Mouse (Mus musculus): Measurements from ENCODE around the gene Pdzd7. TPM values are rescaled to one million over a fixed set of nuclear protein-coding genes. Genes with fewer than 3 reads are reported as not detected.
A peak's percentile ranks its signal among the peaks of the same experiment; 100 is the strongest.

The Pdzd7 gene
- total RNA-seq (2012; rRNA removed) = 0.45 and 1.5 TPM in 2 replicates

DNA sequence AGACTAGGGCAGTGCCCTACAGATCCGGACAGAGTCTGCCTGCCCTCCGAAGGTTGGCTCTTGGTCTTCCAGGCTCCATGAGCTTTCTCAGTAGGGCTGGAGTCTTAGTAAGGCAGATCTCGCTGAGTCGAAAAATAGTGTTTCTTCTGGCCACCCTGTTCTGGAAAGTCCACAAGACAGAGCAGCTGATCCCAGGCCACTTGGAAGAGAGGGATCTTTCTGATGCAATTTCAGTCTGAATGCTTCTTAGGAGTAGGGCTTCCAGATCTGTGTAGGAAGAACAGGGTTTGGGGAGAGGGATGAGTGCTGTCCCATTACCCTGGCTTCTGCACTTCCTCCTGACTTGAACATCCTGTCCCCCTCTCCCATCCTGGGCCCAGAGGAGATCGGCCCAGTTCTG lies at the start of gene Pdzd7:
Gene Pdzd7, minus strand, starts transcription at position 67 of the 400 bp plus-strand sequence.
- in situ Hi-C loops (cut with MboI; ENCODE audit: low sequenced_read_pairs in 2 of 2, unreplicated experiment in 2 of 2) = no loop called here

DNA sequence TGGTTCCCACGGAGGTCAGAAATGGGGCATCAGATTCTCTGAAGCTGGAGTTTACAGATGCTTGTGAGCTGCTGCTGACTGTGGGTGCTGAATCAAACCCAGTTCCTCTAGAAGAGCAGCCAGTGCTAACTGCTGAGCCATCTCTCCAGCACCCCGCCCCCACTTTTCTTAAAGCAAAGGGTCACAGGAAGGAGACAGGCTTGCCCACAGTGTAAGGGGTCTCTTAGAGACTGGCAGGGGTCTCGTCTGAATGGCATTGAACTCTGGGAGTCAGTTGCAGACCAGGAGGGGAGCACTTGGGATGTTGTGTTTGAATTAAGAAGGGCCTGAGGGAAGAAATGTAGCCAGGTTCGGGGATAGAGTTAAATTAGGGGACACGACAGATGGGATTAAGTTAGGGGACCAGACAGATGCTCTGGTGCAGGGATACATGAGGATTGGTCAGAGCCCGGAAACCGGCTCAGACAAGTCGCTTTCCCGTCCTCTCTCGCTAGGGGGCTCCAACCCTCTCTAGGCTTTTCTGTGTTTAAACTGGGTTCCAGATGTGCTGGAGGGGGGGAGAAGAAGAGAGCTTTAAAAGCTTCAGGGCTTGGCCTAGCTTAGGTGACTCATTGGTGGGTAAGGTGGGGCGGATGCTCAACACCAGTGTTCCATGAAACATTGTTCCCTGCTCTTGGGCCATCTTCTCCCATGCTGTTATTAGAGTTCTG lies 36.5 kb upstream of the Pdzd7 start:
- TF ChIP-seq MAFK (IDR thresholded peaks at IDR 0.05; ENCODE audit: insufficient read depth, low read depth, low read length) = no peak
- no peak for TF ChIP-seq CHD2 (IDR thresholded peaks at IDR 0.05; ENCODE audit: low read depth, low read length)
- no peak for TF ChIP-seq HCFC1 (IDR thresholded peaks at IDR 0.05; ENCODE audit: borderline replicate concordance, insufficient read depth, low read length)
- TF ChIP-seq ZNF384 (IDR thresholded peaks at IDR 0.05; ENCODE audit: low read depth, low read length) = no peak
- no peak for TF ChIP-seq ZC3H11A (IDR thresholded peaks at IDR 0.05; ENCODE audit: borderline replicate concordance, low read depth, low read length)
- no peaks in the 10 kb centered on the region for H3K9me3 ChIP-seq (ENCODE audit: control insufficient read depth, insufficient read depth, low read depth, low read length)
- no peak for DNase-seq (ENCODE audit: low read depth, low spot score)
- H3K27ac ChIP-seq (ENCODE audit: insufficient read depth, low read depth, low read length, poor library complexity, severe bottlenecking) = no peak overlapping the region
- no peak overlapping the region for H3K9ac ChIP-seq (ENCODE audit: insufficient read depth, low read depth, low read length, poor library complexity, severe bottlenecking)
- in situ Hi-C loops (cut with MboI; ENCODE audit: low sequenced_read_pairs in 2 of 2, unreplicated experiment in 2 of 2) = no loop called here
- H3K4me3 ChIP-seq (ENCODE audit: insufficient read depth in 1 of 2, low read depth in 1 of 2, low read length in 2 of 2, poor library complexity in 1 of 2, severe bottlenecking in 1 of 2) = no peak overlapping the region
- no peaks in the 10 kb centered on the region for H3K36me3 ChIP-seq (ENCODE audit: control insufficient read depth, insufficient read depth, low read length, poor library complexity, severe bottlenecking)
- H3K4me1 ChIP-seq (ENCODE audit: control insufficient read depth in 2 of 2, insufficient read depth in 2 of 2, low read length in 2 of 2, poor library complexity in 1 of 2) = peaks cover 5% of the 10 kb centered on the region in 2 experiments

More for the DNA sequence above, at the start of gene Pdzd7:
- Histone ChIP-seq H3K36me3 (ENCODE audit: control insufficient read depth, insufficient read depth, low read length, poor library complexity, severe bottlenecking) (no peaks in the 10 kb centered on the region), H3K4me1 (ENCODE audit: control insufficient read depth in 2 of 2, insufficient read depth in 2 of 2, low read length in 2 of 2, poor library complexity in 1 of 2) (peaks cover 0 to 17% of the 10 kb centered on the region in 2 experiments; a peak in 1 of 4 replicates), H3K27ac (ENCODE audit: insufficient read depth, low read depth, low read length, poor library complexity, severe bottlenecking) (no peak within 1 kb of the TSS), H3K9ac (ENCODE audit: insufficient read depth, low read depth, low read length, poor library complexity, severe bottlenecking) (no peak within 1 kb of the TSS), H3K4me3 (ENCODE audit: insufficient read depth in 1 of 2, low read depth in 1 of 2, low read length in 2 of 2, poor library complexity in 1 of 2, severe bottlenecking in 1 of 2) (peak within 1 kb of the TSS in 1 of 2 experiments; percentile 55; a peak in 1 of 4 replicates), H3K9me3 (ENCODE audit: control insufficient read depth, insufficient read depth, low read depth, low read length) (no peaks in the 10 kb centered on the region)
- TF ChIP-seq HCFC1 (IDR thresholded peaks at IDR 0.05; ENCODE audit: borderline replicate concordance, insufficient read depth, low read length) = no peak
- no peak for TF ChIP-seq ZC3H11A (IDR thresholded peaks at IDR 0.05; ENCODE audit: borderline replicate concordance, low read depth, low read length)
- no peak for TF ChIP-seq CHD2 (IDR thresholded peaks at IDR 0.05; ENCODE audit: low read depth, low read length)
- no peak for TF ChIP-seq ZNF384 (IDR thresholded peaks at IDR 0.05; ENCODE audit: low read depth, low read length)
- TF ChIP-seq MAFK (IDR thresholded peaks at IDR 0.05; ENCODE audit: insufficient read depth, low read depth, low read length) = no peak
- no peak for DNase-seq (ENCODE audit: low read depth, low spot score)

DNA sequence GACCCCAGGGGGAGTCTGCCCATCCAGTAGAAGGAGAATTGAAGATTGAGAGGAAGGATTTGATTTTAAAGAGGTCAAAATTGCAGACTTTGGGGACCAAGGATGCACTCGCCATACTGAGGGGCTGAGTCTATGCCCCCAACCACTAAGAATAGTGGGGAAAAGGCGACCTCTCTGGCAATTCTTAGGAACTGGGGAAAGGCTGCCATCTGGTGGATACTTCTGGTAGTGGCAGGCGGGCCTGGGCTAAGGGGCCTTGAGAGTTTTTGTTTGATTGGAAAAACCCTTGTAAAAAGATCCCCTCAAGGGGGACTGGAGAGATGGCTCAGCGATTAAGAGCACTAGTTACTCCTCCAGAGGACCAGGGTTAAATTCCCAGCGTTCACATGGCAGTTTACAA lies 35.8 kb upstream of the Pdzd7 start:
- Histone ChIP-seq H3K4me1 (ENCODE audit: control insufficient read depth in 2 of 2, insufficient read depth in 2 of 2, low read length in 2 of 2, poor library complexity in 1 of 2) (peaks cover 5 to 7% of the 10 kb centered on the region in 2 experiments), H3K36me3 (ENCODE audit: control insufficient read depth, insufficient read depth, low read length, poor library complexity, severe bottlenecking) (no peaks in the 10 kb centered on the region), H3K4me3 (ENCODE audit: insufficient read depth in 1 of 2, low read depth in 1 of 2, low read length in 2 of 2, poor library complexity in 1 of 2, severe bottlenecking in 1 of 2) (peak overlapping the region in 1 of 2 experiments; percentile 52; a peak in 2 of 4 replicates), H3K9ac (ENCODE audit: insufficient read depth, low read depth, low read length, poor library complexity, severe bottlenecking) (no peak overlapping the region), H3K27ac (ENCODE audit: insufficient read depth, low read depth, low read length, poor library complexity, severe bottlenecking) (no peak overlapping the region), H3K9me3 (ENCODE audit: control insufficient read depth, insufficient read depth, low read depth, low read length) (no peaks in the 10 kb centered on the region)
- peak; percentile 77 for DNase-seq (ENCODE audit: low read depth, low spot score)
- TF ChIP-seq MAFK (IDR thresholded peaks at IDR 0.05; ENCODE audit: insufficient read depth, low read depth, low read length) (no peak), HCFC1 (IDR thresholded peaks at IDR 0.05; ENCODE audit: borderline replicate concordance, insufficient read depth, low read length) (no peak), ZNF384 (IDR thresholded peaks at IDR 0.05; ENCODE audit: low read depth, low read length) (no peak), CHD2 (IDR thresholded peaks at IDR 0.05; ENCODE audit: low read depth, low read length) (no peak), ZC3H11A (IDR thresholded peaks at IDR 0.05; ENCODE audit: borderline replicate concordance, low read depth, low read length) (peak; percentile 55; the same call in 1 of the 2 replicates)
- in situ Hi-C loops (cut with MboI; ENCODE audit: low sequenced_read_pairs in 2 of 2, unreplicated experiment in 2 of 2) = no loop called here

DNA sequence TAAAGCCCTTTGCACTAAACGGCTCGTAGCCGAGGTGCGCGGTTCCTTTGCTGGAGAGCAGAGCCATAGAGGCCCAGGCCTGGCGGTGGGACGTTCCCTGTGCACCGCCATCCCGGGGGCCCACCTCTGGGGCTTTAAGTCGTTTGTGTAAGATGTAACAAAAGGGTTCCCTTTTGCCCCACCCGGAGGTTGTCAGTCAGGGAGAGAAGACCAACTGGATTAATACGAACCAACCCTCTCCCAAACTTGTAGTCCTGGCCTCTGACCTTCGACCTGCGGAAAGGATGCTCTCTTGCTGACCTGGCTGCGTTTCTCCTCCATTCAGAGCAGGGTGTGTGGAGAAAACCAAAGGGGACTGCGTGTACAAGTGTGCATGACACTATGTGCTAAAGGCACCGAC lies 35.2 kb upstream of the Pdzd7 start:
- Histone ChIP-seq H3K9me3 (ENCODE audit: control insufficient read depth, insufficient read depth, low read depth, low read length) (no peaks in the 10 kb centered on the region), H3K36me3 (ENCODE audit: control insufficient read depth, insufficient read depth, low read length, poor library complexity, severe bottlenecking) (no peaks in the 10 kb centered on the region), H3K27ac (ENCODE audit: insufficient read depth, low read depth, low read length, poor library complexity, severe bottlenecking) (no peak overlapping the region), H3K9ac (ENCODE audit: insufficient read depth, low read depth, low read length, poor library complexity, severe bottlenecking) (no peak overlapping the region), H3K4me3 (ENCODE audit: insufficient read depth in 1 of 2, low read depth in 1 of 2, low read length in 2 of 2, poor library complexity in 1 of 2, severe bottlenecking in 1 of 2) (peak overlapping the region; percentile 35 to 52), H3K4me1 (ENCODE audit: control insufficient read depth in 2 of 2, insufficient read depth in 2 of 2, low read length in 2 of 2, poor library complexity in 1 of 2) (peaks cover 5 to 7% of the 10 kb centered on the region in 2 experiments)
- TF ChIP-seq CHD2 (IDR thresholded peaks at IDR 0.05; ENCODE audit: low read depth, low read length) (no peak), ZNF384 (IDR thresholded peaks at IDR 0.05; ENCODE audit: low read depth, low read length) (no peak), HCFC1 (IDR thresholded peaks at IDR 0.05; ENCODE audit: borderline replicate concordance, insufficient read depth, low read length) (no peak)
- DNase-seq (ENCODE audit: low read depth, low spot score) = no peak
- in situ Hi-C loops (cut with MboI; ENCODE audit: low sequenced_read_pairs in 2 of 2, unreplicated experiment in 2 of 2) = no loop called here
